Mouse (Mus musculus): ENCODE results near the gene Skap1. TPM values are rescaled to one million over a fixed set of nuclear protein-coding genes. Genes with fewer than 3 reads are reported as not detected.

Skap1 gene
- total RNA-seq, 2 experiments from 2014 or later = 0.16 to 0.19 TPM

DNA sequence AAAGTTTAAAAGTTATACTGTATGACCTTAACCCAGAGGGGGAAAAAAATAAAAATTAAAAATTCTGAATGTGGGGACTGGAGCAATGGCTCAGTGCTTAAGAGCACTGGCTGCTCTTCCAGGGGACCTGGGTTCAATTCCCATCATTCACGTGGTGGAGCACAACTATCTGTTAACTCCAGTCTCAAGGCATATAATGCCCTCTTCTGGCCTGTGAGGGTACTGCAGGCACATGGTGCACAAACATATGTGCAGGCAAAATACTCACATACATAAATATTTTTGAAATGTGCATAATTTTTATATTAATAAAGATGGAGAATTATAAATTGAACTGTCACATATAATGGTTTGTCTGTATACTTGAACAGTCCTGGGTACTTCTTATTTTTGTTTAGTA, 99.7 kb downstream of the Skap1 start:
- no peak for DNase-seq

- DNase-seq = no peak
Observed at GRCm38 (mm10) chr11:96572515-96572914, 108.1 kb downstream of the Skap1 start.

DNA sequence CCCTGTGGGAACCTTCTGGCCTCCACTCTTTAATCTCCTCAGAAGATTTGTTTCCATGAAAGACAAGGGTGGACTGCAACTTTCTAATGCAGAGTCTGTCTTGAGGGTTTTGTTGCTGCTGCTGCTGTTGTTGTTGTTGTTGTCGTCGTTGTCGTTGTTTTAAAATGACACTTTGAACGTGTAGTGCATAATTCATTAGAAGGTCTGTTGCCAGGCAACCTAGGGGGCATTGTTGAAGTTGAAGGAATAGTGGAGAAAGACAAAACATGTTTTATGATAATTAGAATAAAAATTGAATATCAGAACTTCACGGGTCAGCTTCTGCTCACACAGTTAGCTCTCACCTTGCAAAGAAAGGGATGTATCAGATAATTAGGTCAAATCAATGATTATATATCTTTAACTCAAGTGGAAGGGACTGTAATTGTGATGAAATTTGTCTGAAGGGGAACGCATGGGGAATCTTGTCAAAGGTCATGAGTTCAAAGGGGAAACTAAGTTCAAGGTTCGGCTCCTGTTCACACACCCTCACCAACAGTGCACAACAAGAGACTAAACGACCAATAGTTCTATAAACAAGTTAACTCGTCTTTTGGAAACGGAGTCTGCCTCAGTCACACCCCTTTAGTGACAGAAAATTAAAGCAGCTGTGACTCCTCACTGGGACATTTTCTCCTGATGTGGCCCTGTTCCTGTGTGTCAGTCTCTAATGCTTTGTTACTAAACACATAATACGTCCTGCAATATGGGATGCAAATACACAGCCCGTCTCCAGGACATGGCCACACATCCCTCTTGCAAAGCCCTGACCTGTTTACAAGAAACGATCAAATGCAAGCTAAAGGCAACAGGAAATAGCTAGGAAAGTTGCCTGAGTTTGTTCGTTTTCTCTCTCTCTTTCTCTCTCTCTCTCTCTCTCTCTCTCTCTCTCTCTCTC, 112.4 kb downstream of the Skap1 start:
- DNase-seq = no peak

GRCm38 (mm10) chr11:96578551-96579283, 114.3 kb downstream of the Skap1 start:
- no peak for DNase-seq

DNA sequence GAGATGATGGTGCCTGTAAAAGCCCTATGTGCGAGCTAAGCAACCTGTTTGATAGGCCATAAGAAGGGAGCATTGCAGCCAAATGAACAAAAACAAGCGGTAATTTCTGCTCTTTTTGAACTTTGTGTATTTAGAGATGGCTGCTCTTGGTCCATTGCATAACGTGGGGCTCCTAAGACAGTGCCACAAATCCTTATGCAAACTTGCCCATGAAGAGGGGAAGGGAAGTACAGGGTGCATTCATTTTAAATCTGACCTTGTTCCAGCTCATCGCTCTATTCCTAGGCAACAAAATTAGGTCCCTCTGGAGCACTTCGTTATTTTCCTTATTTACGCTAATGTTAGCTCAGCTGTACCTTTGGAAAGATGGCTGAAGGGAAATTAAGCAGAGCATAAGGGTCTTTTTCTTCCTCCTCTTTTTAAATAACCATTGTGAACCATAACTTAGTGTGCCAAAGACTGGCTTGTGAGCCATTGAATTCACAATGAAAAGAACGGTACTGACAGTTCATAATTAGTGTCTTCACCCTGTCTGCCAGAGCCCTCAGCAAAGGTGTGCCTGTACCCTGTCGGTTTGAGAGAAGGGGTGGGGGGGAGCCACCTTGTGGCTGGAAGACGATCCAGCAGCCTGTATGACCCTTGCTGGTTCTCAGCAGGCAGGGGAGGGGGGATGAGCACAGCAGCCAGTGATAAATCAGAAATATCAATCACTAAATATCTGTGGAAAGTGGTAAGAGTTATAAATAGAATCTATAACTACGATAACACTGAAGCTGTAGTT, 117.4 kb downstream of the Skap1 start:
- DNase-seq = peak; percentile 12

- no peak for DNase-seq
Observed at GRCm38 (mm10) chr11:96582595-96582994, 118.2 kb downstream of the Skap1 start.

GRCm38 (mm10) chr11:96589828-96590227, 125.4 kb downstream of the Skap1 start:
- DNase-seq = no peak

- DNase-seq = no peak
Observed at GRCm38 (mm10) chr11:96595890-96596289, 131.5 kb downstream of the Skap1 start.

DNA sequence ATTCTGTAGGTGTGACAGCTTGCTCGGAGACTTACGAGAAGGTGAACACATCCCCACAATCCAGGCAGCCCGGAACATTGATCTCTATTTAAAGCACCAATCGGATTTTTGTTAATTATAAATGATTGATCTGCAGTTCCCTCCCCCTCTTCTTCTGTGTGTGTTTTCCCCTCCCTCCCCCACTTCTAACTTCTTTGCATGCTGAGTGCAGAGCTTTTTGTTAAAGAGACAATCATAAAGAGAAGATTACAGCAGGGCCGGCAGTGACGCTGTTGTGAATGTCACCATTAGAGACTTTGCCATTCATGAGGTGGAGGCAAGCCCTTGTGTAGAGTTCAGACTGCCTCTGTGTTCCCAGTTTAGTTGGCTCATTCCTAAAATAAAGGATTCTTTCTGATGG, 131.9 kb downstream of the Skap1 start:
- DNase-seq = no peak

GRCm38 (mm10) chr11:96602806-96603205, 138.4 kb downstream of the Skap1 start:
- no peak for DNase-seq

DNA sequence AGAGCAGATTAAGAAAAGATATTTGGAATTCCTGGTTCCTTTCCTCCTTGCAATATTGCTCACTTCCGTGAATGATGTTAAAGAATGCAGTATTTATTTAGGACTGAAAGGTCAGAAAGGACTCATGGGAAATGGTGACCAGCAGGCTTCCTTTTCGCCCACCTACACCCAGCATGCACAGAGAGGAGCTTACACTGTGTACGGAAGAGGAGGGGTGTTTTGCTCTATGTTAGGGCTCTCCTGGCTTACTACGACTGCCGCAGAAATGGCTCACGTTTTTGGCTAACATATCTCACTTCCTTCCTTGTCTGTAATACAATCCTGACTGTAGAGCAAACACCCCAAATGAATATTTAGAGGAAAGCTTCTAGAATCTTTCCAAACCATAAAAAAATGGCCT, 139.9 kb downstream of the Skap1 start:
- DNase-seq = no peak

- no peak for DNase-seq
Observed at GRCm38 (mm10) chr11:96604751-96605450, 140.5 kb downstream of the Skap1 start.

GRCm38 (mm10) chr11:96605516-96605915, 141.1 kb downstream of the Skap1 start:
- no peak for DNase-seq

GRCm38 (mm10) chr11:96612596-96612995, 148.2 kb downstream of the Skap1 start:
- no peak for DNase-seq

DNA sequence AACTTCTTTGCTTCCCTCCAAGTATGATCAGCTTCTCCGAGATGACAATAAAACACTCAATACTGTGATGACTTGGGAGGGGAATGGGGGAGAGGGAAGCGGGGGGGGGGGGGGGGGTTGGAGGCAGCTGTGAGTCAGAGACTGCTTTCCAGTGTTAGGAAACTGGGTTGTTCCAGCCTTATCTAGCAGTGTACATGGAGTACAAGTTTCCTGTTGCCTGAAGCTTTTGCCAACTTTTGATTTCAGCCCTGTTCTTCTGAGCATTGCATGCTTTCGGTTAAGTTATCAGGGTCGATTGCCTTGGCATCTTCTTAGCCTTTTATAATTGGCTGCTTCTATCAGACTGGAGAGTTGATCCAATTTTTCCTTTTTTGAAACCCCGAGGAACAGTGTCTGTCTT, 152.4 kb downstream of the Skap1 start:
- no peak for DNase-seq

DNA sequence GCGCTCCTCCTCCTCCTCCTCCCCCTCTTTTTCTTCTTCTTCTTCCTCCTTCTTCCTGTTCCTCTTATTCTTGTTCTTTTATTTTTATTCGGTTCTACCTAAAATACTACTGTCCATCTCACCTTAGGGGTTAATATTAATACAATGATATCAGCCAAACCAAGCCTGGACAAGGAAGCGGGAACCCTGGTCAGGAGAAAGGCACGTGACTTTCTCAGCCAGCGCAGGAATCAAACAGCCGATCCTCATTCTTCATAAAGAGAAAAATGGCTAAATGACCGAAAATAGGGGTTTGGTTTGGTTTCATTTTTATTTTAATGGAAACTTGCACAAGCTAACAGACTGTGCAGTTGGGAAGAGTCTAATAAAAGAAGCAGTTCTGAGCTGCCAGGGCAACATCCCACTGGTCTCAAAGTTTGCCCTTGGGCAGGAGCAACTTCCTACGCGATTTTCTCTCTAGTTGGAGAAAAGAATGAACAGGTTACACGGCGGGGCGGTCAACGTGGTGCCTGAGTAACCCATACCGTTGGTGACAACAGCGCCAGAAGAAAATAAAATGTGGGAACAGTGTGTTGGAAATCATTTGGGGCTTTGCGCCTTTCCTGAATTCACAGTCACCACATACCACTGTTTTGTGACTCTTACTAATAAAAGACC, 154.5 kb downstream of the Skap1 start:
- no peak for DNase-seq

GRCm38 (mm10) chr11:96619576-96619975, 155.2 kb downstream of the Skap1 start:
- no peak for DNase-seq

DNA sequence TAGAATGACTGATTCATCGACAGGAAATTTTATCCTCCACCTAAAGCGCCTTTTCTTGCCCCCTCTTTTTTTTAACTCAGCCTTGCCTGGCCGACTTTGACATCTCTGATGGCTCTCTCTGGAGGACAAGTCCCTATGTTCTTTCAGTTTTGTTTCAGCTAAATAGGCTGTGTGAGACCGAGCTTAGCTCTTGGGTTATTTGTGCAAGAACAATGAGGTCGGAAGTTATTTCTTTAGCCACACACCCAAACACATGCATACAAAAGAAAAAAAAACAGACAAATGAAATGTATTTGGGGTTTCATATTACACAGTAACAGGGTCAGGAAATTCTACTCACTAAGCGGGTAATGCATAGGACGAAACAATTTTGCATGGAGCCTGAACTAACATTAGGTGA, 155.6 kb downstream of the Skap1 start:
- DNase-seq = no peak

- DNase-seq = no peak
Observed at GRCm38 (mm10) chr11:96620660-96621059, 156.3 kb downstream of the Skap1 start.

DNA sequence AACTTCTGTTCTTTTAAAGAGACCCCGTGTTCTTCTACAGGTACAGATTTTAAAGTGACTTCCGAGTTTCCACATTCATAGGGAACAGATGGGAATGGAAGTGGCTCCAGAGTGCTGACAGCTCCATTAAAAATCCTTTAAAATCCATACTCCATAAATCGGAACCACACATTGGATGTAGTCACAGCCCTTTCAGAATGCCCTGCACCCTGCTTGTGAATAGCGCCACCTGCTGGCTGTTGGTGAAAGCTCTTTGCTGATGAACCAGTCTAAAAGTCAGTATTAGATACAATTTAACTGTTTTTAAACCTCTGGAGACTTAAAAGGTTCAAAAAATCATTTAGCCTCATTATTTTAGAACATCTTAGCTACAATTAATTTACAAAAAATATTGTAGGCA, 156.8 kb downstream of the Skap1 start:
- DNase-seq = peak; percentile 85

GRCm38 (mm10) chr11:96622782-96623181, 158.4 kb downstream of the Skap1 start:
- peak; percentile 17 for DNase-seq
